21 mouse cellular contexts compared by ENCODE assay signal in the genomic region with DNA sequence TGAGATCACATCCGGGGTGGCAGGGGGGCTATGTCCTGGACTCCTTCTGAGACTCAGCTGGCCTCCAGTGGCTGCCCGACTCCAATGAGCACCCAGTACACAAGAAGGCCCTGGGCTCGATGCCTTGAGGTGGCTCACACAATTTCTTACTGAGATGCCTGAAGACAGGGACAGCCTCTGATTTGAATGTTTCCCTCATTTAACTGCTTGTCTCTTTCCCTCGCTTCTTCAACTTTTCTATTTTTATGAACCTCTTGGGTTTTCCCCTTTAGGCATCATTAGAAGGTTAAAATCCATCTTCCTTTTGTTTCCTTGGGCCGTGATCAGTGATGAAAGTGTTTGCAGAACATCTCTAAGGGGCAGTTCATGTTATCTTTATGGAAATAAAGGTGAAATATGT.
DNase-seq lines count a peak whose midpoint lies in the region; ATAC-seq and TF ChIP-seq lines count a peak whose summit lies in the region.
"Had no signal": no experiment of that assay in that cellular context is flagged by ENCODE, and none has a peak within 500 bp of the region (broad histone marks: within the 10 kb centered on the region; RNA-seq: fewer than 3 reads in every experiment).

No protein-coding gene starts in this region.

- H3K4me1 ChIP-seq in heart, embryonic 10.5 days: peaks cover 8% of the 10 kb centered on the region; the same call in 1 of the 2 replicates
- no peaks in the 10 kb centered on the region for H3K4me1 ChIP-seq in heart, embryonic 12.5 days (replicated peaks)
- H3K4me1 ChIP-seq in CH12.LX (ENCODE audit: control insufficient read depth in 1 of 2, insufficient read depth in 2 of 2): peaks cover 28 to 73% of the 10 kb centered on the region in 2 experiments

- TF ChIP-seq RAD21 in CH12.LX (IDR thresholded peaks at IDR 0.05; ENCODE audit: low read depth, low read length): no peak

- no peaks in the 10 kb centered on the region for H3K36me3 ChIP-seq in heart, embryonic 10.5 days
- H3K36me3 ChIP-seq in heart, embryonic 12.5 days: no peaks in the 10 kb centered on the region
- no peaks in the 10 kb centered on the region for H3K36me3 ChIP-seq in CH12.LX (replicated peaks in 1 of 2; ENCODE audit: control insufficient read depth in 1 of 2, insufficient read depth in 1 of 2, low read length in 1 of 2)
- H3K36me3 ChIP-seq: G1E had no signal

- peak; percentile 70 for DNase-seq in heart, embryonic 10.5 days (ENCODE audit: low spot score)
- DNase-seq in testis, postnatal 10 days (ENCODE audit: low spot score): peak; percentile 28
- DNase-seq in testis, postnatal 14 days (ENCODE audit: low spot score): no peak
- peak; percentile 53 for DNase-seq in CH12.LX (ENCODE audit: extremely low read depth)
- no peak for DNase-seq in right cerebral cortex, postnatal 14 days
- DNase-seq: adrenal gland, adult 2 months; adrenal gland, adult 8-10 months; adrenal gland, postnatal 10 days; adrenal gland, postnatal 14 days; adrenal gland, postnatal 25 days; adrenal gland, postnatal 36 days; B cell, adult 2 months; cerebellum, adult 11 months; cerebellum, adult 11-12 months; cerebellum, adult 18-20 months; cerebellum, adult 2 months had no signal

- H3K9me3 ChIP-seq in heart, embryonic 10.5 days: no peaks in the 10 kb centered on the region
- 0 out of 2 replicates have a peak, but pooled peaks cover 3% of the 10 kb centered on the region for H3K9me3 ChIP-seq in heart, embryonic 12.5 days (replicated peaks)
- peaks cover 5% of the 10 kb centered on the region for H3K9me3 ChIP-seq in CH12.LX (replicated peaks; ENCODE audit: low read length)

- no peak overlapping the region for H3K4me3 ChIP-seq in heart, embryonic 10.5 days
- no peak overlapping the region for H3K4me3 ChIP-seq in heart, embryonic 12.5 days
- H3K4me3 ChIP-seq in CH12.LX (replicated peaks in 1 of 3; ENCODE audit: low read depth in 2 of 3, low read length in 2 of 3, poor library complexity in 1 of 3): no peak overlapping the region

- peak; percentile 44 for TF ChIP-seq EP300 in CH12.LX (IDR thresholded peaks at IDR 0.05; ENCODE audit: low read length)

- TF ChIP-seq POLR2A in CH12.LX (IDR thresholded peaks at IDR 0.05; ENCODE audit: low read depth, low read length): no peak

- no peak overlapping the region for H3K27ac ChIP-seq in heart, embryonic 10.5 days
- H3K27ac ChIP-seq in heart, embryonic 12.5 days (ENCODE audit: poor library complexity, severe bottlenecking): no peak overlapping the region
- H3K27ac ChIP-seq in CH12.LX (ENCODE audit: insufficient read depth, low read depth): peak overlapping the region; percentile 35; the same call in 1 of the 2 replicates

- dilution Hi-C loops in CH12.LX (cut with MboI; ENCODE audit: extremely low pct_ligation_motif_present, extremely low pct_unique_long_range_greater_than_20kb, low sequenced_read_pairs): no loop called here

- 84% methylated on average over 5 of the region's 5 CpGs for WGBS in heart, embryonic 10.5 days
- WGBS in heart, embryonic 12.5 days: 82% methylated on average over 5 of the region's 5 CpGs

- H3K79me2 ChIP-seq in CH12.LX (replicated peaks; ENCODE audit: control insufficient read depth, extremely low read depth, insufficient read depth, poor library complexity, severe bottlenecking): no peaks in the 10 kb centered on the region

- H3K4me2 ChIP-seq in heart, embryonic 12.5 days: no peak overlapping the region
- H3K4me2 ChIP-seq in CH12.LX (ENCODE audit: insufficient read depth, low read depth, poor library complexity, severe bottlenecking): no peak overlapping the region

- H3K9ac ChIP-seq in heart, embryonic 12.5 days: no peak overlapping the region
- H3K9ac ChIP-seq in CH12.LX (ENCODE audit: insufficient read depth, low read depth): no peak overlapping the region

- no peak for TF ChIP-seq CTCF in CH12.LX (conservative IDR thresholded peaks at IDR 0.05 in 1 of 2, IDR thresholded peaks at IDR 0.05 in 1 of 2; ENCODE audit: low read depth in 2 of 2, low read length in 2 of 2)

- no peaks in the 10 kb centered on the region for H3K27me3 ChIP-seq in heart, embryonic 10.5 days (ENCODE audit: insufficient read depth, poor library complexity, severe bottlenecking)
- no peaks in the 10 kb centered on the region for H3K27me3 ChIP-seq in heart, embryonic 12.5 days (replicated peaks)
- no peaks in the 10 kb centered on the region for H3K27me3 ChIP-seq in CH12.LX (replicated peaks)
- H3K27me3 ChIP-seq: Patski had no signal

- in situ Hi-C loops in CH12.LX (cut with MboI; ENCODE audit: low pct_ligation_motif_present, low pct_unique_long_range_greater_than_20kb, low sequenced_read_pairs): loop anchor here (10.0 kb wide), 2 partner anchors 46 to 316 kb away; no protein-coding TSS in a partner anchor

- ATAC-seq in heart, embryonic 12.5 days (ENCODE audit: insufficient number of reproducible peaks, low FRiP score): no peak
- ATAC-seq: activated CD4-positive, CD25-positive, alpha-beta regulatory T cell, adult 4 months; CD4-positive, CD25-positive, alpha-beta regulatory T cell, adult 4 months; Patski had no signal

TF ChIP-seq in CH12.LX, 34 proteins besides CTCF, POLR2A, EP300 and RAD21:
- 0 out of 2 replicates have a peak, but pooled peaks have one; percentile 21 for TF ChIP-seq TBP (conservative IDR thresholded peaks at IDR 0.05; ENCODE audit: low read depth, low read length)
- peak; percentile 83 for TF ChIP-seq MEF2A (IDR thresholded peaks at IDR 0.05; ENCODE audit: borderline replicate concordance, low read depth, low read length)
- TF ChIP-seq IRF4 (IDR thresholded peaks at IDR 0.05; ENCODE audit: low read depth, low read length): no peak; the same call in 1 of the 2 replicates
- TF ChIP-seq ETS1 (conservative IDR thresholded peaks at IDR 0.05; ENCODE audit: low read depth, low read length): peak; percentile 65

Comparison
In these comparisons a context has a peak if more than half of its experiments do, and no peak if none do; other contexts are left out.
1. DNase-seq: peak in heart, embryonic 10.5 days (single experiment), testis, postnatal 10 days (single experiment) and CH12.LX (single experiment); none in testis, postnatal 14 days (single experiment) and right cerebral cortex, postnatal 14 days (single experiment).